Mouse (Mus musculus) kidney, adult 2 months (tissue): Measurements from ENCODE around the gene Ap2a2.

Experiments
- CTCF ChIP-seq: fragments of 200-500 bp; conservative IDR thresholded peaks from 2 replicates; pipeline ENCODE4 v1.5.1; 2011; ENCODE audit warnings: low read depth, mild to moderate bottlenecking, control low read depth, low read length, moderate library complexity, mixed read lengths; ENCODE audit not compliant: insufficient read depth, insufficient read length
- POLR2A ChIP-seq: fragments of 200-500 bp; IDR thresholded peaks from one replicate; pipeline ENCODE4 v1.6.1; 2011; ENCODE audit warnings: low read depth, low read length, control low read depth

DNA sequence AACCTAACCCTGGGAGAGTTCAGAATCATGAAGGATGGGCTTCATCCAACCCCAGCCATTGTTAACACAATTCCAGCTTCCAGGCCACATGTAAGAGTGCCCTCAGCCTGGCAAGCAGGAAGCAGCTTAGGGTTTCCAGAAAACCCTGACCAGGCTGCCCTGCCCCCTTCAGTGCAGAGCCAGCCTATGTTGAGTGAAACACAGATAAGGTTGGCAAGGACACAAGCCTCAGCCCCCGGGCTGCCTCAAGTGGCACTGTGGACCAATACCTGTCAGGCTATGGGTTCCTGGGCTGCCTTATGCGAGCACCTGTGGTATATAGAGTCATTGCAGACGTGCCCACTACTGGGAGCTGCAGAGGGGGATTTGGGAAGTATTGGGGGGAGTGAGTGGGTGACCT lies 99.5 kb downstream of the Ap2a2 start:
- TF ChIP-seq POLR2A (no peak), CTCF (no peak)
